Mouse (Mus musculus) G1E (cell line): Measurements from ENCODE around the gene Vezt. TPM values are rescaled to one million over a fixed set of nuclear protein-coding genes. Genes with fewer than 3 reads are reported as not detected.
A peak's percentile ranks its signal among the peaks of the same experiment; 100 is the strongest.

Experiments
- ATAC-seq: 2 replicates; pipeline ENCODE4 v1.8.0; 2016; ENCODE audit warnings: mild to moderate bottlenecking; ENCODE audit not compliant: insufficient number of reproducible peaks, poor library complexity, low FRiP score, severe bottlenecking; ENCODE audit errors: extremely low read depth
- DNase-seq: peaks from one replicate; pipeline ENCODE4 v3.0.0; 2012; ENCODE audit warnings: low spot score
- H3K27me3 ChIP-seq: 2 replicates; pipeline ENCODE4 v1.6.1; 2012; ENCODE audit warnings: mild to moderate bottlenecking, low read length, inconsistent platforms; ENCODE audit not compliant: insufficient read depth
- H3K36me3 ChIP-seq: replicated peaks from 2 replicates; pipeline ENCODE3; 2012; ENCODE audit warnings: mild to moderate bottlenecking, inconsistent platforms
- H3K4me1 ChIP-seq: 2 replicates; pipeline ENCODE4 v1.6.1; 2012; ENCODE audit warnings: low read depth, low read length, inconsistent platforms, mixed read lengths; ENCODE audit not compliant: insufficient read depth
- H3K4me3 ChIP-seq: 2 replicates; pipeline ENCODE4 v1.5.1; 2012; ENCODE audit warnings: low read depth, mild to moderate bottlenecking, inconsistent platforms, low read length, moderate library complexity, mixed read lengths
- H3K9me3 ChIP-seq: replicated peaks from 2 replicates; pipeline ENCODE4 v1.6.1; 2012; ENCODE audit warnings: inconsistent platforms
- CTCF ChIP-seq: IDR thresholded peaks from 2 replicates; pipeline ENCODE4 v1.5.1; 2012; ENCODE audit warnings: low read depth, low read length, inconsistent platforms, mixed read lengths
- GATA1 ChIP-seq: IDR thresholded peaks from 2 replicates; pipeline ENCODE4 v1.6.1; 2012; ENCODE audit warnings: borderline replicate concordance, low read length, inconsistent platforms, mixed read lengths
- GATA2 ChIP-seq: IDR thresholded peaks from 2 replicates; pipeline ENCODE4 v1.6.1; 2012; ENCODE audit warnings: low read depth, low read length, inconsistent platforms, borderline replicate concordance
- POLR2AphosphoS5 ChIP-seq: IDR thresholded peaks from 2 replicates; pipeline ENCODE4 v1.6.1; 2012; ENCODE audit warnings: low read depth, low read length, inconsistent platforms; ENCODE audit not compliant: insufficient replicate concordance
- TAL1 ChIP-seq: conservative IDR thresholded peaks from 2 replicates; pipeline ENCODE4 v1.6.1; 2012; ENCODE audit warnings: low read depth, low read length, inconsistent platforms, mixed read lengths
- polyA plus RNA-seq: library from polyadenylated mRNA; stranded (reverse); fragments of >175 nt; gene quantifications from 2 replicates; pipeline ENCODE4 v1.2.3, GENCODE M21; 2012
- total RNA-seq, 2 experiments: library from RNA; stranded (forward) in 1 of 2; stranded (reverse) in 1 of 2; fragments of 200-1000 nt in 1 of 2; fragments of >200 nt in 1 of 2; fragmentation: Nextera tagmentation in 1 of 2; gene quantifications; 2 replicates each; pipeline ENCODE4 v1.2.3; 2014 to 2017

Vezt gene
- total and polyA plus RNA-seq, 3 experiments = 3.5 to 35.7 (median 13.2) TPM

DNA sequence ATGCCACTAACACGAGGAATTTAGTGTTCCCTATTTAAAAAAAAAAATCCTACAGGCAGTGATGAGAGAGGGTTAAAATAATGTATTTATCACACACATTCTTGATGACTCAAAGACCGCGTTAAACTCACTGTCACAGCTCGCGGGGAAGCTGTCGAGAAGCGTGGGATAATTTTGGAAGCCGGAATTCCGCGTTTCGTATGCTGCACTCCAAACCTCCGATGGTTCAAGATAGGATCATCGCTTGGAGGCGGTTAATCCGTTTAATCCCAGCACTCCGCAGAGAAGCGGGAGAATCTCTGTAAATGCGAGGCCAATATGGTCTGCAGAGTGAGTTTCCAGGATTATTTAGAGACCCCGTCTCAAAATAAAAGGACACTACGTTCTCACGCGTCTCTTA, 145.6 kb downstream of the Vezt start:
- TF ChIP-seq GATA2 (no peak), TAL1 (no peak), GATA1 (no peak), POLR2AphosphoS5 (no peak), CTCF (no peak)
- H3K36me3 ChIP-seq = peaks cover 22% of the 10 kb centered on the region
- peak overlapping the region; percentile 96 for H3K4me3 ChIP-seq
- DNase-seq = no peak
- peaks cover 45% of the 10 kb centered on the region for H3K4me1 ChIP-seq
- ATAC-seq = no peak
- H3K9me3 ChIP-seq = no peaks in the 10 kb centered on the region
- H3K27me3 ChIP-seq = no peaks in the 10 kb centered on the region

DNA sequence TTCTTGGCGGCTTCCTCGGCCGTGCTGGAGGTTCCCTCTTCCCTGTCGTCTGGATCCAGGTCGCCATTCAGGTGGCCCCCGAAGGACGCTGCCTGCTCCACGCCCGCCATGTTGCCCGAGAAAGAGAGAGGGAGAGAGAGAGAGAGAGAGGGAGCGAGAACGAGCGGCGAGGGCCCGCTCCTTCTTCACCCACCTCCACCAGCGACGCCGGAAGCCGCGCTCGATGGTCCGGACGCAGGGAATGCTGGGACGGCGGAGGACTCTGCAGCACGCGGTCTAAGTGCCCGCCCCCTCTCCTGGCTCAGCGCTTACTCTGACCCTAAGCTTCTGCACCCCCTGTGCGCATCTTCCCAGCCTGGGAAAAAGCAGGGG, 146.1 kb downstream of the Vezt start:
- Histone ChIP-seq H3K4me1 (peaks cover 47% of the 10 kb centered on the region), H3K27me3 (no peaks in the 10 kb centered on the region), H3K36me3 (peaks cover 26% of the 10 kb centered on the region), H3K4me3 (peak overlapping the region; percentile 96), H3K9me3 (no peaks in the 10 kb centered on the region)
- TF ChIP-seq GATA2 (no peak), GATA1 (no peak)
- peak; percentile 70 for ATAC-seq
- DNase-seq = peak; percentile 75

Other genes with a start within 250 kb of the Vezt start
- gene Usp44, start 204.3 kb downstream of the Vezt start, total RNA-seq (2014; fragmentation: Nextera tagmentation) = 13.7 and 15.0 TPM in 2 replicates
- 5.1 and 6.2 TPM in 2 replicates for gene Usp44, start 204.3 kb downstream of the Vezt start, total RNA-seq (2017)
- gene Usp44, start 204.3 kb downstream of the Vezt start, polyA plus RNA-seq = 1.6 and 2.5 TPM in 2 replicates
- gene Metap2, start 138.7 kb downstream of the Vezt start, total RNA-seq (2014; fragmentation: Nextera tagmentation) = 963 and 1,004 TPM in 2 replicates
- gene Metap2, start 138.7 kb downstream of the Vezt start, total RNA-seq (2017) = 415 and 523 TPM in 2 replicates
- gene Metap2, start 138.7 kb downstream of the Vezt start, polyA plus RNA-seq = 728 and 853 TPM in 2 replicates
- gene Fgd6, start 184 bp upstream of the Vezt start, total RNA-seq (2014; fragmentation: Nextera tagmentation) = 28.3 and 34.5 TPM in 2 replicates
- 7.4 and 7.5 TPM in 2 replicates for gene Fgd6, start 184 bp upstream of the Vezt start, total RNA-seq (2017)
- gene Fgd6, start 184 bp upstream of the Vezt start, polyA plus RNA-seq = 1.1 and 1.4 TPM in 2 replicates
- 12.2 and 12.6 TPM in 2 replicates for gene Nr2c1, start 112.2 kb upstream of the Vezt start, total RNA-seq (2014; fragmentation: Nextera tagmentation)
- gene Nr2c1, start 112.2 kb upstream of the Vezt start, total RNA-seq (2017) = 4.8 and 5.1 TPM in 2 replicates
- gene Nr2c1, start 112.2 kb upstream of the Vezt start, polyA plus RNA-seq = 0.80 and 1.1 TPM in 2 replicates
- 152 and 233 TPM in 2 replicates for gene Ndufa12, start 162.9 kb upstream of the Vezt start, total RNA-seq (2014; fragmentation: Nextera tagmentation)
- 269 and 271 TPM in 2 replicates for gene Ndufa12, start 162.9 kb upstream of the Vezt start, total RNA-seq (2017)
- 892 and 1,002 TPM in 2 replicates for gene Ndufa12, start 162.9 kb upstream of the Vezt start, polyA plus RNA-seq